ENCODE assay signal across 28 mouse cellular contexts in the genomic region with DNA sequence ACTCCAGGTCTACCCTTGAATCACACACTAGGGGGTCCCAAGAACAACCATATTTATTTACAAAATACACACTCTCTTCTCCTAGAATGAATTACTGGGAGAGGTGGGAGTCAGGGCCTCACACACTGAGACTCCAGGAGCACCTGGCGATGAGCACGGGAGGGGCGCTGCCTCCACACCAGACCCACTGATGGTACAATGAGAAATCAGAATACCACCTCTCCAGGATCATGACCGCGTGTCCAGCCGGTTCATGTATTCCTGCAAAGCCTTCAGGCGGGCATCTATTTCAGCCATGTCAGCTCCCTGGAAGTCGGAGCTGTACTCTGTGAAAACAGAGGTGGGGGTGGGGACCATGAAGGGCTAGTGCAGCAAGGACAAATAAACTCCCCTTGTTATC. TPM values are rescaled to one million over a fixed set of nuclear protein-coding genes. Genes with fewer than 3 reads are reported as not detected.
"Had no signal": no experiment of that assay in that cellular context is flagged by ENCODE, and none has a peak within 500 bp of the region (broad histone marks: within the 10 kb centered on the region; RNA-seq: fewer than 3 reads in every experiment).

No protein-coding gene starts in this region.

- H3K9ac ChIP-seq: embryonic facial prominence, embryonic 12.5 days; embryonic facial prominence, embryonic 13.5 days; embryonic facial prominence, embryonic 15.5 days; forebrain, embryonic 12.5 days; forebrain, embryonic 13.5 days; forebrain, embryonic 15.5 days had no signal

- H3K36me3 ChIP-seq: embryonic facial prominence, embryonic 10.5 days; forebrain, embryonic 12.5 days; forebrain, embryonic 15.5 days had no signal

- H3K27ac ChIP-seq: embryonic facial prominence, embryonic 10.5 days; embryonic facial prominence, embryonic 12.5 days; embryonic facial prominence, embryonic 13.5 days; embryonic facial prominence, embryonic 15.5 days; forebrain, embryonic 10.5 days; forebrain, embryonic 12.5 days; forebrain, embryonic 13.5 days; forebrain, embryonic 15.5 days; gastrocnemius, adult 2 months; heart, adult 2 months; heart, embryonic 10.5 days had no signal

- DNase-seq: cerebellum, adult 2 months; cerebellum, adult 8-10 months; cerebellum, adult 9-10 months; cerebellum, postnatal 10 days; cerebellum, postnatal 14 days; cerebellum, postnatal 25 days; embryo, embryonic 11 days; gastrocnemius, adult 2 months; gastrocnemius, postnatal 10 days; gastrocnemius, postnatal 14 days; gastrocnemius, postnatal 25 days; gastrocnemius, postnatal 36 days; heart, adult 18-20 months; heart, adult 2 months had no signal

- H3K4me3 ChIP-seq: embryonic facial prominence, embryonic 10.5 days; embryonic facial prominence, embryonic 12.5 days; embryonic facial prominence, embryonic 13.5 days; embryonic facial prominence, embryonic 15.5 days; erythroblast, embryonic 14.5 days; forebrain, embryonic 10.5 days; forebrain, embryonic 12.5 days; forebrain, embryonic 13.5 days; forebrain, embryonic 15.5 days; gastrocnemius, adult 2 months; heart, adult 2 months; heart, embryonic 10.5 days had no signal

- H3K9me3 ChIP-seq: embryonic facial prominence, embryonic 10.5 days; embryonic facial prominence, embryonic 12.5 days; embryonic facial prominence, embryonic 13.5 days; embryonic facial prominence, embryonic 15.5 days; forebrain, embryonic 10.5 days; forebrain, embryonic 12.5 days; forebrain, embryonic 13.5 days; forebrain, embryonic 15.5 days; heart, embryonic 10.5 days had no signal

- H3K4me2 ChIP-seq: embryonic facial prominence, embryonic 12.5 days; embryonic facial prominence, embryonic 13.5 days; embryonic facial prominence, embryonic 15.5 days; forebrain, embryonic 12.5 days; forebrain, embryonic 13.5 days; forebrain, embryonic 15.5 days; heart, embryonic 11.5 days had no signal

- ATAC-seq: forebrain, embryonic 13.5 days; forebrain, embryonic 14.5 days; forebrain, embryonic 15.5 days had no signal

RNA-seq across cellular contexts. Expression of a gene that starts 19.7 kb away (rescaled TPM):
- total RNA-seq: gastrocnemius, adult 2 months had no signal

RNA-seq across cellular contexts. Expression of a gene that starts 34.8 kb away (rescaled TPM):
- total RNA-seq: granulocyte monocyte progenitor cell, adult 5-6 weeks had no signal
- polyA plus RNA-seq: erythroblast, embryonic 14.5 days had no signal

RNA-seq across cellular contexts. Expression of a gene that starts 51.1 kb away (rescaled TPM):
- total RNA-seq: granulocyte monocyte progenitor cell, adult 5-6 weeks had no signal
- polyA plus RNA-seq: embryonic facial prominence, embryonic 10.5 days; erythroblast, embryonic 14.5 days; forebrain, embryonic 10.5 days; forebrain, embryonic 11.5 days; heart, embryonic 11.5 days had no signal
